Mouse (Mus musculus) right cerebral cortex, adult 2 months (tissue): ENCODE measurements at regions not wholly inside any gene's neighbourhood (a gene's known extent, or its start where the extent isn't known, plus 50 kb on each side); places are given as distances from the start of the nearest gene placed in this dataset.
A peak's percentile ranks its signal among the peaks of the same experiment; 100 is the strongest.
"Not testable (repeated sequence)": the region's sequence is repeated elsewhere in the genome, so short reads cannot be mapped to it uniquely, and the experiment has no call there.

Experiments
- DNase-seq, 2 experiments: peaks; one replicate each; pipeline ENCODE4 v3.0.0; 2021 to 2022; ENCODE audit warnings: low spot score in 2 of 2

DNA sequence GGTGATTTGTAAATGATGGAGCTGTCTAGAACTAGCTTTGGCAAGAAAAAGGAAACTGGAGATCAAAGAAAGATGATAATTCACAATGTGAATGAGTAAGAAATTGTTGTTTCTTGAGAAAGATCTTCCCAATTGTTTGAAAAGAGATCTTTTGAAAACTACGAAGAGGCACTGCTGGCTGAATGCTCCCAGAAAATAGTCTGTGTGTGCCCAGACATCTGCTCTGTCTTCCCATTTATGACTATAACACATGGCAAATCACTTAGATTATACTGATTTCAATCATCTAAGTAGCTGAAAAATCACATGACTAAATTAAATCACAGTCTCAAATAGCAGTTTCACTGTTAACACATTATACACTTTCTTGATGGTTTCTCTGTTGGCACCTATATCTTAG lies 434.2 kb upstream of the Sema6d start:
- no peak for DNase-seq

DNA sequence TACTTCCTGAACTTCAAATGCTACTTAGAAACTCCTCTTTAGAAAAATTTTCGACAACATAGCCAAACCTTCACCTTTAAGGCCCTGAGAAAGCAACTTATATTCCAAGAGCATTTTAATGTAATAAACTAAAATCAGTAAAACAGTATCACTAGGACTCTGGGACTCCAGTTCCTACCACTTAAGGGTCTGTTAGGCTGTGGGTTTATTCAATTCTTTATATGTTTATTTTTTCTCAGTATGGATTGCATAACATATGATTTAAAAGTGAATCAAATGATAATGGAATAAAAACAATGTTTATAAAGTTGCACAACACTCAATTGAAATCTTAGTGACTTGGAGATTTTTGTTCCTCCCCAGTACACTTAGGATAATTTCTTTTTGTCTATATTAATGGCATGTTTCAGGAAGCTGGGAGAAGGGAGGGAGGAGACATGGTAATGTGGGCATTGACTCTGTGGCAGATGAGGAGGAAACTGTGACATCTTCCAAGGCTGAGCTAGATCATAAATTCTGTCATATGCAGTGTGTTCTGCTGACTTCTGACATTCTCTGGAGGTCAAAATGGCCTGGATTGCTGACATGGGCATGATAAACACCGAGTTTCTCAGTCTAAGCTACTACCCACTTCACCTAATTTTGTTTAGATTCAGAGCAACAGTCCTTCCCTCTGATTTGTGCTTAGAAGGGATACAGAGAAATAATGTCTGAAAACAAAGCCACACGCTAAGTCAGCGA lies 401.3 kb upstream of the Sema6d start:
- DNase-seq = no peak

DNA sequence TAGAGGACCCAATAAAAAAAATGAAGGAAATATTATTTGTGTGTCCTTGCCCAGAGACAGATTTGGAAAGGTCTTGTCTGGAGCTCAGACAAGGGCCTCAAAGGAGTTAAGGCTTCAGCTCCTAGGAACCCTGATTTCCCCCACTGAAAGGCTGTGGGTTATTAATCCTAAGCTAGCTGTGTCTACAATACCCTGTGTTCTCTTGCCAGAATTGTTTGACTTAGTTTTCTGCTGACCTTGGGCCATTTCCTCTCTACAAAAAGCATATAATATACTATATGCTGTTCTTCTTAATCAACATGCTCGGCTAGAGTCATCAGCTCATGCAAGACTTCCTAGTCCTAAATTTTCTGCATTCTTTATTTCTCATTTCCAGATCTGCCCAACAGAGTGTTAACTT lies 400.0 kb upstream of the Sema6d start:
- DNase-seq = no peak

DNA sequence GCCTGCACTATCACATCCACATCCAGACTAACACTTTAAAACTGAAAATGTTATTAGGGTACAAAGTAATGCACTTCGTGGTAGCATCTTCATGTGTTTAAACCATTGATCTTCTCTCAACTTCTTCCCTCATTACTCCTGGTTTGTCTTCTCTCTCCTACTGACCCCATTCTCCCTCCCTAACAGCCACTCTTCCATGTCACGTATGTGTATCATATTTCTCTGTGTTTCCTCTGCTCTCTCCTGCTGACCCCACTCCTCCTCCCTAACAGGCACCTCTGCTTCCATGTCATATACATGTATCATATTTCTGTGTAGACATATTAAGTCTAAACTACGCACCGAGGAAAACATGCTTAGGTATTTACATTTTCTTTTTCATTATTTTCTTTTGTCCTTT lies 350.1 kb upstream of the Sema6d start:
- DNase-seq = no peak

DNA sequence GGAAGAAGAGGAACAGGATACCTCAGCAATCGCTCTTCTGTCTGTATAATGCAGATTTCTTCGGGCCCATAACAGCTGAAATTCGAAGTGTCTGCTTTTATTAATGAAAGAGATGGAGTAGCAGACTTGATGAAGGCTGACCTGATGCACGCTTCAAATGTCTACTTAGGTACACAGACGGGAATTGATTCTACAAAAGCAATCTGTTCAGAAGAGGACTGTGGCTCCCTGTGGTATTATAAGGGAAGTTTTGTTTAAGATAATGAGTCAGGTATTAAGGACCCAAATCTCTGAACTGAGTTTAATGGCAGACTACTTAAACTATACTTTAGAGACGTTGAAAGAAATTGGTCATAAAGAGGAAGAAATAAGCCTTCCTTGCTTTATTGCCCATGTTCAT lies 349.2 kb upstream of the Sema6d start:
- no peak for DNase-seq

DNA sequence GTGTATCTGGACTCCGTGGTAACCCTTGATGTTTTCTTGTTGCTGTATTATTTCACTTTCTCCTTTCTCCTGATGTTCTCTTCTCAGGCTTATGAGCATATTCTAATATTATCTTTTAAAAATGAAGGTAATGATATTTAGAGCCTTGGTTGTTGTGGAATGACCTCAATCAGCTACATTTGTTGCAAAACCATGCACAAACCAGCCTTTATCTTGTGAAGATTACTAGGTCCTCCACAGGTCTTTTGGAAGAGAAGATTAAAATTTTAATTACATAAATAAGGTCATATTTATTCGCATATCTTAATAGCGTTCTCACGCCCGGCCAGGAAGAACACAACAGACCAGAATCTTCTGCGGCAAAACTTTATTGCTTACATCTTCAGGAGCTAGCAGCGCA lies 335.5 kb upstream of the Sema6d start:
- DNase-seq = no peak

DNA sequence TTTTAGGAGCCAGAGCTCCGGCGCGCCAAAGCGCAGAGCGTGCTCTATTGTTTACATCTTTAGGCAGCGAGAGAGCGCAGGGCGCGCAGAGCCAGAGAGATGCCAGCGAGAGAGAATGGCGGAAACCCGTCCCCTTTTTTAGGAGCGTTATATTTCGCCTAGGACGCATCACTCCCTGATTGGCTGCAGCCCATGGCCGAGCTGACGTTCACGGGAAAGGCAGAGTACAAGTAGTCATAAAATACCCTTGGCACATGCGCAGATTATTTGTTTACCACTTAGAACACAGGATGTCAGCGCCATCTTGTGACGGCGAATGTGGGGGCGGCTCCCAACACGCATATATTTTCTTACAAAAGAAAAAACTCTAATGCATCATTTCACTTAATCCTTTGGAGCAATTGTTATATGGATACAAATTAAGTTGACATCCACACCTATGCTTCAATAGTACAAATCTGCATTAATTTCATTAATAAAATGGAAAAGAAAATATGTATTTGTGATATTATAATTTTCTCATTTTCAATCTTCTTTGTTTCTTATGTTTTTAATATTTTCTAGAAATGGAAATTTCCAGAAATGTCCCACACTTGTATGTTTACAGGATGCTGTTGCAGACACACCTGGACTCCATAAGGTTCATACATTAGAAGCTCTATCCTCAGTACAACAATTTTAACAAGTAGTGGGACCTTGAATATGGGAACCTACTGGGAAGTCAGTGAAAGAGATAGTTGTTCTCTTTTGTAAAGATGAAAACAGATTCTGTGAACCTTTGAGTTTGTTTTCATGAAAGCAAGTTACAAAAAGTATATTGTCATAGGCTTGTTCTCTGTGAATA lies 334.9 kb upstream of the Sema6d start:
- not testable (repeated sequence) for DNase-seq

DNA sequence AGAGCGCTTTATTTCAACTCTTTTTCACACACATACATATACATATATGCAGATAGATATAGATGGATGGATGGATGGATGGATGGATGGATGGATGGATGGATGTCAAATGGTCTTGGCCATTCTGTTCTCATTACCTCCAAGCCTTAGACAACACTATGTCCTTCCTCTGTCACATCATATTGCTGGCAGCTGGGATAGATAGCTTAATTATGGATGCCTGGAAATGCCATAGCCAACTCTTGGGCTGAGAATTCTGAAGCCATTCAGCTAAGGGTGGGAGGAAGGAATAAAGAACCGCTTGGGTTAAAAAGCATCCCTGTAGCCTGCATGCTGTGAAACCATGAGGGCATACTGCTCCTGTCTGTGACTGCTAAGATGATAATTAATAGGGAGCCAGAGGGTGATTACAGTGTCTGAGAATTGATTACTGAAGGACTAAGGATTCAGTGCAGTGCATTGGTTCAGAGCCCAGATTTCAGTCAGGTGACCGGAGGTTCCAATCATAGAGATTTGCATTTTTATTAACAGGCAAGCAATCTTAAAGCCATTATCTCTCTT lies 290.5 kb upstream of the Sema6d start:
- no peak for DNase-seq

DNA sequence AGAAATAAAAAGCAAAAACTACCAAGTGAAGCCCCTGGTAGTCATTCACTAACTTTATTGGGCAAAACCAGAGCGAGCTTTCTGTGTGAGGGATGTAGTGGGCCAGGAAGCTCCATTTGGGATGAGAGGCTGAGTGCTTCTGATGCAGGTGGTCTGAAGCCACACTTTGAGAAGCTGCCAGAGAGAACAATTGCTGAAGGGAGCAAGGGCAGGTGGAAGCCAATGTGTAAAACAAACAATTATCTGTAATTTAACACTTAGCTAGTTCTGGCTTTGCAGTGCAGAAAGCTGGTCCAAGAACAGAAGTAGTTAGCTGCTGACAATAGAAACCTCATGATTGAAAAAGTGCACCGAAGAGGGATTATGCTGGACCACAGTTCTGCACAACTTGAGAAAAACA lies 284.1 kb upstream of the Sema6d start:
- no peak for DNase-seq

DNA sequence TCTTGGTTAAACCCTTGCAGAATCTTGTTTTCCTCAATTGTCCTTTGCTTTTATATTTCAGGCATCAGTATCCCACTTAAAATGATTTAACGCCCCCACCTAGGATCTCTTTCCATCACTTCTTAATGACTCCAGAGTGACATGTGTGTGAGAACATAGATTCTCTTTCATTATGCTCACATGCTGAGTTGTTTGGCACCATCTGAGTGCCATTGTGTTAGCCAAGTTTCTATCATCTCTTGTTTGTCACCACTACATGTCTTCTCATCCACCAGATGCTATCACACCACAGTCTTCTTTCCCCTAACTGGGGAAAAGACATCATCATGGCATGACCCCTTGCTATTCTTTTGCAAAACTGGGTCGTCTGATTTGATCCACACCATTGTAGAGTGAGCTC lies 283.4 kb upstream of the Sema6d start:
- no peak for DNase-seq

DNA sequence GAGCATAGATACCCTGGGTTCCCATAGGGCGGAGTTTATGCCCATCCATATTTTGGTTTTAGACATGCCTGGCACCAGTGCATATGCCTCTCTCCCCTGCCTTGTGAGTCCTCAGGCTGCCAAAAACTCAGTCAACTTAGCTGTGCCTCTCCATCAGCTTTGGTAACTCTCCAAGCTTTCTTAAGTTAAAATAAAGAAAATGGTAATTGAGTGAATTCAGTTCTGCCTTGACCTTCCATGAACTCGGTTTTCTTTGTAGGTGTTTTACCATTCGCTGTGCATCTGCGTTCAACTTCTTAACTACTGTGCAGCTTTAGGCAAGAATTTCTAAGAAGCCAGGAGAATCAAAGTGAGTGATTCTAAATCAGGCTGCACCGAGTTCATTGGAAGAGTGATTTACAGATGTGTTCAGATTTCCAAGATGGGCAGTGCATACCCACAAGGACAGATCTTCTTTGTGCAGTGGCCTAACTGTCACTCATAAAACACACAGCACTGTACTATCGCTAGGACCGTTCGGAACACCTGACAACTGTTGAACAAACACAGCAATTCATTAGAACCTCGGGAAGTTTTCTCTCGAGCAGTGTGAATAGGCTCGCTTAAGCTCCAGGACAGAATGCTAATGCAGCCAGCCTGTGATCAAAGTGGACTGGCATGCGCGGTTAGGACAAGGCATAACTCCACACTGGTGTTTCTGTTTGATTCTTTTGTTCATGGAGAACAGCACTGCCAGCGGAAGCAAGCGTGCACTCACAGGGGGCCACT lies 276.4 kb upstream of the Sema6d start:
- DNase-seq = peak; percentile 11 to 34

DNA sequence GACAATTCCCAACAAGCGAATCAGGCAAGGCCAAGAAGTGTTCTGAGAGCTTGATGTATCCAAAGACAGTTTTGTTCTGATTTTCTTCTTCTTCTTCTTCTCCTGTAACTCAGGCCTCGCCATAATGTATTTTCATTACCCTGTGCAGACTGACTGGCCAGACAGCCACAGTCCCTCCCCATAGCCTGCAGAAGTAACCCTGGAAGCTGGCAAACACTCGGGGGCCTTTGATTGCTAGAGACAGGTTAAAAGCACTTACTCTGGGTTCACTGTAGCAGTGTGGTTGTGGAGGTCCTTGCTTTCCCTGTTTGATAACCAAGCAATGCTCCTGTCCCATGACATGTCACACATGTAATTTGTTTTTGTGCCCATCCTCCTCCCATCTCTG lies 275.8 kb upstream of the Sema6d start:
- DNase-seq = no peak

DNA sequence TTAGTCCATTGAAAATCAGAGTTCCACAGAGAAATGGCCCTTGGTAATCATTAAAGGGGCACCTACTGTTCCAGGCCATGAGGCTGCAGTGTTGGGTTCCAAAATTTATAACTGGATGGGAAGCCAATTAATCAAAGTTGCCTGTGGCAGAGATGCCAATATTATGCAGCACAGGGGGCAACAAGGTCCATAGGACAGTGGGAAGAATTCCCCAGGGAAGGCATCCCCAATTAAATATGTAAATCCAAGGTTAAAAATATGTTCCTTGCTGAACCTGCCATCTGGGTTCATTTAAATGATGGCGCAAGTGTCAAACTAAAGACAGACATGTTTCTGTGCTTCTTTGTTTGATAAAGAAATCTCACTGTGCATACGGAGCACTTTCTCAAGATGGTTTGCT lies 273.1 kb upstream of the Sema6d start:
- no peak for DNase-seq

DNA sequence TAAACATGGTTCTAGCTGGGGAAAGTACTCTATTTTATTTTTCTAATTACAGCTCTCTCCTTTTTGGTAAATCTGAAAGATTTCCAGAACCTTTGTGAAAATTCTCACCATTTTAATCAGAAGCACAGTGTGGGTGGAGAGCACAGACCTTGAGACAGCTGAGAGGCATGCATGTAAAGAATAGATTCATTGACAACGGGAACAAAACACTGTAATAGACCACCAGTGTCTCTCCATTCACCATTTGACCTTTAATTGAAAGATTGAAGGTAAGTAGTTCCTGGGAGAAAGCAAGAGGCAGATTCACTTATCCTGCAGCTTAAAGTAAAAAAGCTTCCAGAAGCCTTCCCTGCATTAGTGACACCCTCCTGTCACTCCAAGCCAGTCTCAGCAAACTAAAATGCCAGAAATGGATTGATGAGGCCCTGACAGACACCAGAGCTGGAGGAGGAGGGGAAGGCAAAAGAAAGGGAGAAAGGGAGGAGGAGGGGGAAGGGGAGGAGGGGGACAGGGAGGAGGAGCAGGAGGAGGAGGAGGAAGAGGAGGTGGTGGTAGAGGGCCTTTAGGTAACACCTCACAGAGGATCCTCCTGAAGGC lies 256.1 kb upstream of the Sema6d start:
- no peak for DNase-seq
